Mouse (Mus musculus): ENCODE data around the gene Nkx2-5.

- no peak for TF ChIP-seq POLR2A (IDR thresholded peaks at IDR 0.05; ENCODE audit: control insufficient read depth, extremely low read depth, insufficient read depth, low read length, poor library complexity)
- no peak for TF ChIP-seq CTCF (IDR thresholded peaks at IDR 0.05; ENCODE audit: borderline replicate concordance, control insufficient read depth, extremely low read depth, insufficient read depth, low read length, poor library complexity)
Measured at GRCm38 (mm10) chr17:26813497-26813896, 31.3 kb downstream of the Nkx2-5 start.
